Mouse (Mus musculus) hindbrain, embryonic 15.5 days (tissue): ENCODE results near the gene Taar6. TPM values are rescaled to one million over a fixed set of nuclear protein-coding genes. Genes with fewer than 3 reads are reported as not detected.

Experiments used
- ATAC-seq: fragments of 200-750 bp; cut with Nextera tagmentation; 2 replicates; pipeline ENCODE4 v1.8.0; 2017; ENCODE audit warnings: low read depth, moderate number of reproducible peaks, moderate TSS enrichment; ENCODE audit not compliant: low FRiP score
- H3K27ac ChIP-seq: fragments of 300-500 bp; sonication (generic); replicated peaks from 2 replicates; pipeline ENCODE4 v1.5.1; 2015; ENCODE audit warnings: mild to moderate bottlenecking, inconsistent platforms
- H3K27me3 ChIP-seq: fragments of 300-500 bp; sonication (generic); 2 replicates; pipeline ENCODE4 v1.6.1; 2015; ENCODE audit warnings: control low read depth, inconsistent platforms
- H3K36me3 ChIP-seq: fragments of 300-500 bp; sonication (generic); 2 replicates; pipeline ENCODE4 v1.6.1; 2015; ENCODE audit warnings: control low read depth, inconsistent platforms
- H3K4me1 ChIP-seq: fragments of 300-500 bp; sonication (generic); replicated peaks from 2 replicates; pipeline ENCODE4 v1.6.1; 2015; ENCODE audit warnings: control low read depth, inconsistent platforms
- H3K4me2 ChIP-seq: fragments of 300-500 bp; sonication (generic); 2 replicates; pipeline ENCODE4 v1.6.1; 2015; ENCODE audit warnings: moderate library complexity, mild to moderate bottlenecking, inconsistent platforms
- H3K4me3 ChIP-seq: fragments of 300-500 bp; sonication (generic); 2 replicates; pipeline ENCODE4 v1.5.1; 2015; ENCODE audit warnings: mild to moderate bottlenecking, inconsistent platforms
- H3K9ac ChIP-seq: fragments of 300-500 bp; sonication (generic); 2 replicates; pipeline ENCODE4 v1.6.1; 2015; ENCODE audit warnings: inconsistent platforms
- H3K9me3 ChIP-seq: fragments of 300-500 bp; sonication (generic); 2 replicates; pipeline ENCODE4 v1.6.1; 2016; ENCODE audit warnings: control low read depth, inconsistent platforms
- WGBS: fragments of 180-500 bp; shearing (Covaris S2); methylation state at CpG from one replicate; pipeline ENCODE4 v1.1.7; 2015; 5-methylcytosine and 5-hydroxymethylcytosine counted together
- polyA plus RNA-seq: library from polyadenylated mRNA; unstranded; fragments of >200 nt; fragmentation: Nextera tagmentation; extraction: Ambion mirVana; gene quantifications from 2 replicates; pipeline ENCODE4 v1.2.1, GENCODE M21; 2015

The Taar6 gene
- polyA plus RNA-seq = not detected in 2 replicates

DNA sequence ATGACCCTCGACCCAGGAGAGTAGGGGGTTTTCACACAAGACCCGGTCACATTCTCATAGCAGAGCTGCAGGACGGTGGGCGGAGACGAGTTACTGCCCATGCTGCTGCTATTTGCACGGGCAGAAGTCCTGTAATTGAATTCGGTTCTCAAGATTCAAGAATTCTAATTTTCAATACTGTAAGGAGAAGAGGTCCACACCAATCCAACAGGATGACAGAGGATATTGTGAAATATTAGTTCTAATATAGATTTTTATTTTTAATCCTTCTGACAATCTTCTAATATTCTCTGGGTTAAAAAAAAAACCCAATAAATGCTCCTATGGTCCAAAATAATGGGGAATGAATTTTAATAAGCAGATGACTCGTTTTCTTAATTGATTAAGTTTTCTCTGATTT, at the start of gene Taar6:
TSS of gene Taar6 (minus strand) at position 101 of the 400 bp plus-strand sequence.
- Histone ChIP-seq H3K9me3 (no peaks in the 10 kb centered on the region), H3K27ac (no peak within 1 kb of the TSS), H3K9ac (no peak within 1 kb of the TSS), H3K36me3 (no peaks in the 10 kb centered on the region), H3K4me2 (no peak within 1 kb of the TSS), H3K4me1 (no peaks in the 10 kb centered on the region), H3K4me3 (no peak within 1 kb of the TSS), H3K27me3 (no peaks in the 10 kb centered on the region)
- WGBS = 73% methylated on average over 8 of the region's 8 CpGs
- ATAC-seq = no peak

- H3K27me3 ChIP-seq = no peaks in the 10 kb centered on the region
- no peak for ATAC-seq
- H3K4me2 ChIP-seq = no peak overlapping the region
- no peak overlapping the region for H3K4me3 ChIP-seq
- no peaks in the 10 kb centered on the region for H3K4me1 ChIP-seq
- H3K9me3 ChIP-seq = no peaks in the 10 kb centered on the region
- no peak overlapping the region for H3K9ac ChIP-seq
- H3K36me3 ChIP-seq = no peaks in the 10 kb centered on the region
- H3K27ac ChIP-seq = no peak overlapping the region
Observed at GRCm38 (mm10) chr10:24031347-24031746, 45.9 kb upstream of the Taar6 start.

DNA sequence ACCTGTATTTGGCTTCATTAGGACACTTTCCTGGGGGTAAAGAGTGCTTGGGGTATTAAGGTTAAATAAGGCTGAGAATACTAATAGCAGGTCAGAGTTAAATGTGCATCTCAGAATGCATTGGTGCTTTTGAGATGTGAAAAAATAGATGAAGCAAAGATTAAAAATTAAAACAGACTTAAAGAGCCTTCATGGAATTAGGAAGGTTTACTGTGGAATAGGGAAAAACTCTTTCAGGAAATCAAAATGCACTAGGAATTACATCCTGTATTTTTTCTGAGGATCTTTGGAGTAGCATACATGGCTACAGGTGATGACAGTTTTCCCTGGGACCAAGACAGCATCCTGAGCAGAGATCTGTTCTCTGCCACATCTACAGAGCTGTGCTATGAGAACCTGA, 41.5 kb upstream of the Taar6 start, which contains the start of gene Taar7d:
TSS of gene Taar7d (plus strand) at position 301 of the 400 bp plus-strand sequence.
- no peaks in the 10 kb centered on the region for H3K4me1 ChIP-seq
- H3K4me2 ChIP-seq = no peak within 1 kb of the TSS
- H3K9me3 ChIP-seq = no peaks in the 10 kb centered on the region
- H3K27ac ChIP-seq = no peak within 1 kb of the TSS
- no peaks in the 10 kb centered on the region for H3K27me3 ChIP-seq
- H3K9ac ChIP-seq = no peak within 1 kb of the TSS
- no peak within 1 kb of the TSS for H3K4me3 ChIP-seq
- no peaks in the 10 kb centered on the region for H3K36me3 ChIP-seq
- no peak for ATAC-seq

GRCm38 (mm10) chr10:24008143-24008542, 22.7 kb upstream of the Taar6 start:
- Histone ChIP-seq H3K4me1 (no peaks in the 10 kb centered on the region), H3K36me3 (no peaks in the 10 kb centered on the region), H3K4me2 (no peak overlapping the region), H3K9me3 (no peaks in the 10 kb centered on the region), H3K27me3 (no peaks in the 10 kb centered on the region), H3K4me3 (no peak overlapping the region), H3K27ac (no peak overlapping the region), H3K9ac (no peak overlapping the region)
- ATAC-seq = no peak
- WGBS = 89% methylated on average over 1 of the region's 1 CpGs

DNA sequence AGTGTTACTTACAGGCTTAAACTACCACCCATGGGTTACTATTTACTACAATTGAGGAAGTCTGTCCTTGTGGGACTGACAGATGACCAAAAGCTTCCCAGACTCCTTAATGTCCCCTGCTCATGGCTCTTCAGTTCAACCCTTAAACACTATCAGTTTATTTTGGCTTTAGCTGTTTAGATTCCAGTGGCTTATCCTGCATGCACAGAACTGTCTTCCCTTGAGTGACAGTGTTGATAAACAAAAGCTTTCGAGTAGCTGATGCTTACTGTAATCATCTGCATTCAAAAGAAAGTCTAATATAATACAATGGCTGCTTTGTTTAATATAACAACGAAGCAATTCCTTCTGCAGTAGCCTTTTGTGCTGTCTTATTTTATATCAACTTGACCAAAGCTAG, 21.6 kb upstream of the Taar6 start:
- ATAC-seq = no peak
- Histone ChIP-seq H3K4me3 (no peak overlapping the region), H3K27ac (no peak overlapping the region), H3K4me1 (no peaks in the 10 kb centered on the region), H3K9me3 (no peaks in the 10 kb centered on the region), H3K9ac (no peak overlapping the region), H3K27me3 (no peaks in the 10 kb centered on the region), H3K36me3 (no peaks in the 10 kb centered on the region), H3K4me2 (no peak overlapping the region)
- WGBS = 59% methylated on average over 2 of the region's 2 CpGs

DNA sequence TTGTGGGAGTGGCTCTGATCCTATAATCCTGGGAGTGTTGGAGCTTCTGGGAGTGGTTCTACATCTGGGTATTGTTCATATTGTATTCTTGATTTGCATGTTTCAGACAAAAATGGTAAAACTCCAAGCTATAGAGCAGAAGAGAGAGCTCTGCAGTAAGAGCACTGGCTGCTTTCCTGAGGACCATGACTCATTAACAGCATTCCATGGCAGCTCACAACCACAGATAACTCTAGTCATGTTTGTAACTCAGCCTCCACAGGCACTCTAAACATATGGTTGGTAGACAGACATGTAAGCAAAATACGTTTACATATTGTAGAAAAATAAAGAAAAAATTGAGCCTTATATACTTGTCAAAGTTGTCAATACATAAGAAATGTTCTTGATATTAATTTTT, 21.0 kb upstream of the Taar6 start:
- H3K4me1 ChIP-seq = no peaks in the 10 kb centered on the region
- H3K27ac ChIP-seq = no peak overlapping the region
- H3K4me2 ChIP-seq = no peak overlapping the region
- no peak overlapping the region for H3K9ac ChIP-seq
- no peaks in the 10 kb centered on the region for H3K9me3 ChIP-seq
- no peak overlapping the region for H3K4me3 ChIP-seq
- WGBS = 88% methylated on average over 1 of the region's 1 CpGs
- H3K27me3 ChIP-seq = no peaks in the 10 kb centered on the region
- no peaks in the 10 kb centered on the region for H3K36me3 ChIP-seq
- ATAC-seq = no peak

DNA sequence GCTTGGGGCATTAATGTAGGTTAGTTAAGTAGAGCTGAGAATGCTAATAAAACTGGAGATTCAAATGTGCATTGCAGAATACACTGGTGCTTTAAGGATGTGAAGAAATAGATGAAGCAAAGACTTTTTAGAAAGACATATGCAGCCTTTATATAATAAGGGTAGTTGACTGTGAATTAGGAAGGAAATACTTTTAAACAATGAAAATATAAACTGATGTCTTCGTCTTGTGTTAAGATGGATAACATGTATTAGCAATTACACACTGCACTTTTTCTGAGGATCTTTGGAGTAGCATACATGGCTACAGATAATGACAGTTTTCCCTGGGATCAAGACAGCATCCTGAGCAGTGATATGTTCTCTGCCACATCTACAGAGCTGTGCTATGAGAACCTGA, 14.2 kb upstream of the Taar6 start, which contains the start of gene Taar7b:
TSS of gene Taar7b (plus strand) at position 301 of the 400 bp plus-strand sequence.
- H3K4me1 ChIP-seq = no peaks in the 10 kb centered on the region
- no peak within 1 kb of the TSS for H3K27ac ChIP-seq
- WGBS = 93% methylated on average over 1 of the region's 1 CpGs
- ATAC-seq = no peak
- H3K4me2 ChIP-seq = no peak within 1 kb of the TSS
- no peak within 1 kb of the TSS for H3K9ac ChIP-seq
- H3K27me3 ChIP-seq = no peaks in the 10 kb centered on the region
- no peaks in the 10 kb centered on the region for H3K36me3 ChIP-seq
- H3K9me3 ChIP-seq = no peaks in the 10 kb centered on the region
- H3K4me3 ChIP-seq = no peak within 1 kb of the TSS

DNA sequence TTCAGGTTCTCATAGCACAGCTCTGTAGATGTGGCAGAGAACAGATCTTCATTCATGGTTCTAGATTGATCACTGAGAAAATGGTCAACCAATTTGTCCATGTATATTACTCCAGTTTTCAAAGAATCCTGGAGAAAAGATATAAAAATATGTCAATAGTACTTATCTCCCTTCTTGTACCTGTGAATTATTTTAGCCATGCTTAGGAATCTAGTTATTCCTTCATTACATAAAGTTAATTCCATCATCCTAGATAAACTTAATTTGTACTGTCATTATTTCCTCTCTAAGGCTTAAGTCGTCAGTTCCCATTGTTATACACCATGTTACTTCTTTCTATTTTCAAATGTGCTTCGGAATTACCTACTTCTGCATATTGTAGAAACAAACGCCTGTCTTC, 7.9 kb upstream of the Taar6 start, which contains the start of gene Taar7a:
TSS of gene Taar7a (minus strand) at position 101 of the 400 bp plus-strand sequence.
- Histone ChIP-seq H3K27me3 (no peaks in the 10 kb centered on the region), H3K36me3 (no peaks in the 10 kb centered on the region), H3K9me3 (no peaks in the 10 kb centered on the region), H3K9ac (no peak within 1 kb of the TSS), H3K27ac (no peak within 1 kb of the TSS), H3K4me1 (no peaks in the 10 kb centered on the region), H3K4me2 (no peak within 1 kb of the TSS), H3K4me3 (no peak within 1 kb of the TSS)
- WGBS = 90% methylated on average over 3 of the region's 3 CpGs
- no peak for ATAC-seq

- H3K4me2 ChIP-seq = no peak overlapping the region
- H3K27me3 ChIP-seq = no peaks in the 10 kb centered on the region
- no peak overlapping the region for H3K4me3 ChIP-seq
- no peaks in the 10 kb centered on the region for H3K4me1 ChIP-seq
- no peak overlapping the region for H3K27ac ChIP-seq
- H3K9me3 ChIP-seq = no peaks in the 10 kb centered on the region
- H3K9ac ChIP-seq = no peak overlapping the region
- no peaks in the 10 kb centered on the region for H3K36me3 ChIP-seq
- ATAC-seq = no peak
- WGBS = 82% methylated on average over 5 of the region's 5 CpGs
Observed at GRCm38 (mm10) chr10:23986419-23986818, 973 bp upstream of the Taar6 start.

- Histone ChIP-seq H3K27me3 (0 out of 2 replicates have a peak, but pooled peaks cover 2% of the 10 kb centered on the region), H3K4me2 (no peak overlapping the region), H3K4me3 (no peak overlapping the region), H3K9ac (no peak overlapping the region), H3K27ac (no peak overlapping the region), H3K36me3 (no peaks in the 10 kb centered on the region), H3K4me1 (no peaks in the 10 kb centered on the region), H3K9me3 (no peaks in the 10 kb centered on the region)
- peak; percentile 76 for ATAC-seq
- 39% methylated on average over 16 of the region's 16 CpGs for WGBS
Observed at GRCm38 (mm10) chr10:23978901-23979705, 6.3 kb downstream of the Taar6 start.

DNA sequence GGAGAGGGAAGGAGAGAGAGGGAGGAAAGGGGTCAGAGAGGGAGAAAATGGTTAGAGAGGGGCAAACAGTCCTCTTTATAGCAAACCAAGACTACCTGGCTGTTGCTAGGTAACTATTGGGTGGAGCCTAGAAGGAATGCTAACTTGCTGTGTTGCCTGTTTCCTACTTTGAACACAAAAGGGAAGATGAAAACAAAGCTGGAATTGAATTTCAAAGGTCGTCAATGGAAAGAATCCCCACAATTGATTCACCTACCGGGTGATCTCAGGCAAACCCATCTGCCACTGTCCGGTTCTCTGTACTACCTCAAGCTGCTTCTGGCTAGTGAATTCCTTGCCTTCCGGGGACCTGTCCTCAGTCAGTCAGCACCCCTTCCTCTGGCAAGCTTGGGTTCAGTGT, 7.5 kb downstream of the Taar6 start:
- Histone ChIP-seq H3K4me2 (no peak overlapping the region), H3K27ac (no peak overlapping the region), H3K36me3 (no peaks in the 10 kb centered on the region), H3K27me3 (0 out of 2 replicates have a peak, but pooled peaks cover 2% of the 10 kb centered on the region), H3K4me3 (no peak overlapping the region), H3K9me3 (no peaks in the 10 kb centered on the region), H3K9ac (no peak overlapping the region), H3K4me1 (no peaks in the 10 kb centered on the region)
- 40% methylated on average over 4 of the region's 4 CpGs for whole genome bisulfite sequencing
- ATAC-seq = no peak

DNA sequence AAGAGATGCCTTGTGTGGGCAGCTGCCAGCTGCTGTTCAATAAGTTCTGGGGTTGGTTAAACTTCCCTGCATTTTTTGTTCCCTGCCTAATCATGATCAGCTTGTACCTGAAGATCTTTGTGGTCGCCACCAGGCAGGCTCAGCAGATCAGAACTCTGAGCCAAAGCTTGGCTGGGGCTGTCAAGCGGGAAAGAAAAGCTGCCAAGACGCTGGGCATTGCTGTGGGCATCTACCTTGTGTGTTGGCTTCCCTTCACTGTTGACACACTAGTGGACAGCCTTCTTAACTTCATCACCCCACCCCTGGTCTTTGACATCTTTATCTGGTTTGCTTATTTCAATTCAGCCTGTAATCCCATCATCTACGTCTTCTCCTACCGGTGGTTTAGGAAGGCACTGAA, 14.2 kb downstream of the Taar6 start:
- Histone ChIP-seq H3K36me3 (no peaks in the 10 kb centered on the region), H3K9me3 (no peaks in the 10 kb centered on the region), H3K27me3 (no peaks in the 10 kb centered on the region), H3K4me1 (no peaks in the 10 kb centered on the region), H3K9ac (no peak overlapping the region), H3K27ac (no peak overlapping the region), H3K4me2 (no peak overlapping the region), H3K4me3 (no peak overlapping the region)
- 79% methylated on average over 5 of the region's 5 CpGs for WGBS
- no peak for ATAC-seq
